Mouse (Mus musculus): ENCODE measurements around the gene Qdpr.
"Not testable (repeated sequence)": the region's sequence is repeated elsewhere in the genome, so short reads cannot be mapped to it uniquely, and the experiment has no call there.

The Qdpr gene

GRCm38 (mm10) chr5:45449206-45449605 lies 830 bp downstream of the Qdpr start:
- DNase-seq = peak in 1 of 2 experiments; percentile 4

GRCm38 (mm10) chr5:45448676-45449075 lies 1.4 kb downstream of the Qdpr start:
- DNase-seq = no peak

GRCm38 (mm10) chr5:45444130-45444832 lies 5.8 kb downstream of the Qdpr start:
- no peak for DNase-seq

- no peak for DNase-seq
These were observed 8.3 kb downstream of the Qdpr start for GRCm38 (mm10) chr5:45441745-45442144.

- no peak for DNase-seq
These were observed 8.9 kb downstream of the Qdpr start for GRCm38 (mm10) chr5:45441124-45441523.

GRCm38 (mm10) chr5:45438301-45438700 lies 11.7 kb downstream of the Qdpr start:
- DNase-seq = no peak

- no peak for DNase-seq
These were observed 12.2 kb downstream of the Qdpr start for GRCm38 (mm10) chr5:45437826-45438225.

- DNase-seq = no peak
These were observed 13.8 kb downstream of the Qdpr start for GRCm38 (mm10) chr5:45435967-45436950.

- no peak for DNase-seq
These were observed 22.1 kb downstream of the Qdpr start for GRCm38 (mm10) chr5:45427891-45428290.

- no peak for DNase-seq
These were observed 23.5 kb downstream of the Qdpr start for GRCm38 (mm10) chr5:45426416-45427034.

- not testable (repeated sequence) for DNase-seq
These were observed 24.3 kb downstream of the Qdpr start for GRCm38 (mm10) chr5:45425771-45426170.

GRCm38 (mm10) chr5:45424021-45424886 lies 25.8 kb downstream of the Qdpr start:
- DNase-seq = peak in 1 of 2 experiments; percentile 31

- DNase-seq = no peak
These were observed 27.9 kb downstream of the Qdpr start for GRCm38 (mm10) chr5:45421881-45422844.

- DNase-seq = no peak
These were observed 30.0 kb downstream of the Qdpr start for GRCm38 (mm10) chr5:45419841-45420638.

- DNase-seq = no peak
These were observed 32.1 kb downstream of the Qdpr start for GRCm38 (mm10) chr5:45417859-45418443.

GRCm38 (mm10) chr5:45416478-45416877 lies 33.6 kb downstream of the Qdpr start:
- no peak for DNase-seq

- no peak for DNase-seq
These were observed 43.9 kb downstream of the Qdpr start for GRCm38 (mm10) chr5:45406129-45406528.

- peak in 1 of 2 experiments; percentile 36 for DNase-seq
These were observed 47.4 kb downstream of the Qdpr start for GRCm38 (mm10) chr5:45402632-45403031.

GRCm38 (mm10) chr5:45384034-45384812 lies 65.8 kb downstream of the Qdpr start:
- DNase-seq = no peak
